Mouse (Mus musculus) embryonic facial prominence, embryonic 14.5 days (tissue): Measurements from ENCODE around the gene Plcb4. TPM values are rescaled to one million over a fixed set of nuclear protein-coding genes. Genes with fewer than 3 reads are reported as not detected.

Experiments
- ATAC-seq: fragments of 200-750 bp; cut with Nextera tagmentation; 2 replicates; pipeline ENCODE4 v1.8.0; 2017; ENCODE audit warnings: low read depth, moderate number of reproducible peaks, moderate TSS enrichment
- DNase-seq: peaks from one replicate; pipeline ENCODE4 v3.0.0-alpha.2; 2015; ENCODE audit warnings: low spot score
- H3K27ac ChIP-seq: fragments of 300-500 bp; sonication (generic); replicated peaks from 2 replicates; pipeline ENCODE4 v1.5.1; 2014; ENCODE audit warnings: low read depth, mild to moderate bottlenecking, low read length, moderate library complexity
- H3K27me3 ChIP-seq: fragments of 300-500 bp; sonication (generic); replicated peaks from 2 replicates; pipeline ENCODE4 v1.6.1; 2014; ENCODE audit warnings: low read length; ENCODE audit not compliant: control insufficient read depth, insufficient read depth
- H3K36me3 ChIP-seq: fragments of 300-500 bp; sonication (generic); 2 replicates; pipeline ENCODE4 v1.6.1; 2014; ENCODE audit warnings: low read length, mixed read lengths; ENCODE audit not compliant: control insufficient read depth, insufficient read depth
- H3K4me1 ChIP-seq: fragments of 300-500 bp; sonication (generic); 2 replicates; pipeline ENCODE4 v1.6.1; 2014; ENCODE audit warnings: antibody characterized with exemption, low read length; ENCODE audit not compliant: control insufficient read depth, insufficient read depth
- H3K4me2 ChIP-seq: fragments of 300-500 bp; sonication (generic); 2 replicates; pipeline ENCODE4 v1.6.1; 2014; ENCODE audit warnings: low read depth, mild to moderate bottlenecking, low read length, moderate library complexity, mixed read lengths
- H3K4me3 ChIP-seq: fragments of 300-500 bp; sonication (generic); 2 replicates; pipeline ENCODE4 v1.5.1; 2014; ENCODE audit warnings: low read depth, mild to moderate bottlenecking, low read length
- H3K9ac ChIP-seq: fragments of 300-500 bp; sonication (generic); 2 replicates; pipeline ENCODE4 v1.6.1; 2014; ENCODE audit warnings: low read depth, mild to moderate bottlenecking, low read length, moderate library complexity, mixed read lengths
- H3K9me3 ChIP-seq: fragments of 300-500 bp; sonication (generic); 2 replicates; pipeline ENCODE4 v1.6.1; 2016; ENCODE audit warnings: low read length; ENCODE audit not compliant: control insufficient read depth
- WGBS: fragments of 180-500 bp; shearing (Covaris S2); extraction: QIAGEN DNeasy Blood & Tissue Kit; methylation state at CpG from one replicate; pipeline ENCODE4 v1.1.7; 2014; 5-methylcytosine and 5-hydroxymethylcytosine counted together
- polyA plus RNA-seq: library from polyadenylated mRNA; unstranded; fragments of >200 nt; fragmentation: Nextera tagmentation; extraction: Ambion mirVana; gene quantifications from 2 replicates; pipeline ENCODE4 v1.2.1, GENCODE M21; 2014

The Plcb4 gene
- polyA plus RNA-seq, 1 experiment from 2014 or later, result 20.8 TPM

GRCm38 (mm10) chr2:135875549-135875948 is 216.7 kb downstream of the Plcb4 start:
- Histone ChIP-seq H3K4me2 (no peak overlapping the region), H3K27ac (no peak overlapping the region), H3K9me3 (no peaks in the 10 kb centered on the region), H3K9ac (no peak overlapping the region), H3K36me3 (no peaks in the 10 kb centered on the region), H3K27me3 (no peaks in the 10 kb centered on the region), H3K4me1 (peaks cover 22% of the 10 kb centered on the region), H3K4me3 (no peak overlapping the region)
- WGBS, result 83% methylated on average over 6 of the region's 6 CpGs
- ATAC-seq, result peak; percentile 82; the same call in 1 of the 2 replicates
- DNase-seq, result peak; percentile 79

- Histone ChIP-seq H3K4me3 (no peak overlapping the region), H3K4me2 (no peak overlapping the region), H3K36me3 (no peaks in the 10 kb centered on the region), H3K4me1 (peaks cover 14% of the 10 kb centered on the region), H3K27me3 (no peaks in the 10 kb centered on the region), H3K9ac (no peak overlapping the region), H3K27ac (peak overlapping the region; percentile 28; the same call in 1 of the 2 replicates), H3K9me3 (no peaks in the 10 kb centered on the region)
- WGBS, result 84% methylated on average over 7 of the region's 7 CpGs
- DNase-seq (no peak), ATAC-seq (no peak)
Observed at GRCm38 (mm10) chr2:135879356-135879755, 220.5 kb downstream of the Plcb4 start.

- H3K27ac ChIP-seq, result peak overlapping the region; percentile 28
- H3K4me2 ChIP-seq, result no peak overlapping the region
- no peaks in the 10 kb centered on the region for H3K27me3 ChIP-seq
- WGBS, result 23% methylated on average over 6 of the region's 6 CpGs
- H3K9ac ChIP-seq, result no peak overlapping the region
- peak; percentile 78 for ATAC-seq
- H3K4me1 ChIP-seq, result peaks cover 14% of the 10 kb centered on the region
- no peaks in the 10 kb centered on the region for H3K36me3 ChIP-seq
- H3K4me3 ChIP-seq, result no peak overlapping the region
- peak; percentile 85 for DNase-seq
- no peaks in the 10 kb centered on the region for H3K9me3 ChIP-seq
Observed at GRCm38 (mm10) chr2:135880269-135880760, 221.5 kb downstream of the Plcb4 start.

- Histone ChIP-seq H3K36me3 (no peaks in the 10 kb centered on the region), H3K4me2 (no peak overlapping the region), H3K27me3 (no peaks in the 10 kb centered on the region), H3K9me3 (no peaks in the 10 kb centered on the region), H3K4me3 (no peak overlapping the region), H3K4me1 (peaks cover 14% of the 10 kb centered on the region), H3K9ac (no peak overlapping the region), H3K27ac (no peak overlapping the region)
- ATAC-seq, result no peak
- no peak for DNase-seq
- WGBS, result 81% methylated on average over 4 of the region's 4 CpGs
Observed at GRCm38 (mm10) chr2:135883359-135883758, 224.5 kb downstream of the Plcb4 start.

- DNase-seq, result no peak
Observed at GRCm38 (mm10) chr2:135884534-135885180, 225.8 kb downstream of the Plcb4 start.

GRCm38 (mm10) chr2:135885607-135886006 is 226.8 kb downstream of the Plcb4 start:
- 48% methylated on average over 6 of the region's 6 CpGs for WGBS
- Histone ChIP-seq H3K36me3 (no peaks in the 10 kb centered on the region), H3K4me1 (no peaks in the 10 kb centered on the region), H3K9me3 (no peaks in the 10 kb centered on the region), H3K9ac (no peak overlapping the region), H3K27ac (no peak overlapping the region), H3K4me3 (no peak overlapping the region), H3K4me2 (no peak overlapping the region), H3K27me3 (no peaks in the 10 kb centered on the region)
- DNase-seq (peak; percentile 43), ATAC-seq (no peak)

More at GRCm38 (mm10) chr2:135884534-135885180, 225.8 kb downstream of the Plcb4 start:
- ATAC-seq, result no peak
- 76% methylated on average over 7 of the region's 7 CpGs for WGBS
- H3K9ac ChIP-seq, result no peak overlapping the region
- H3K4me3 ChIP-seq, result no peak overlapping the region
- H3K27ac ChIP-seq, result no peak overlapping the region
- H3K4me1 ChIP-seq, result peaks cover 9% of the 10 kb centered on the region
- H3K4me2 ChIP-seq, result no peak overlapping the region
- H3K27me3 ChIP-seq, result no peaks in the 10 kb centered on the region
- H3K9me3 ChIP-seq, result no peaks in the 10 kb centered on the region
- no peaks in the 10 kb centered on the region for H3K36me3 ChIP-seq

GRCm38 (mm10) chr2:135886081-135886679 is 227.4 kb downstream of the Plcb4 start:
- H3K27me3 ChIP-seq, result no peaks in the 10 kb centered on the region
- DNase-seq (no peak), ATAC-seq (no peak)
- 80% methylated on average over 9 of the region's 9 CpGs for WGBS
- H3K4me3 ChIP-seq, result no peak overlapping the region
- no peaks in the 10 kb centered on the region for H3K9me3 ChIP-seq
- H3K9ac ChIP-seq, result no peak overlapping the region
- H3K4me2 ChIP-seq, result no peak overlapping the region
- H3K36me3 ChIP-seq, result no peaks in the 10 kb centered on the region
- H3K27ac ChIP-seq, result no peak overlapping the region
- no peaks in the 10 kb centered on the region for H3K4me1 ChIP-seq

- WGBS, result 73% methylated on average over 2 of the region's 2 CpGs
- Histone ChIP-seq H3K4me1 (no peaks in the 10 kb centered on the region), H3K27ac (no peak overlapping the region), H3K27me3 (no peaks in the 10 kb centered on the region), H3K4me3 (no peak overlapping the region), H3K9ac (no peak overlapping the region), H3K4me2 (no peak overlapping the region), H3K9me3 (no peaks in the 10 kb centered on the region), H3K36me3 (no peaks in the 10 kb centered on the region)
- DNase-seq, result no peak
- no peak for ATAC-seq
Observed at GRCm38 (mm10) chr2:135887805-135888204, 229.0 kb downstream of the Plcb4 start.

GRCm38 (mm10) chr2:135888206-135888605 is 229.4 kb downstream of the Plcb4 start:
- no peak overlapping the region for H3K4me3 ChIP-seq
- 68% methylated on average over 4 of the region's 4 CpGs for WGBS
- ATAC-seq (no peak), DNase-seq (no peak)
- no peak overlapping the region for H3K9ac ChIP-seq
- no peak overlapping the region for H3K4me2 ChIP-seq
- no peaks in the 10 kb centered on the region for H3K9me3 ChIP-seq
- H3K4me1 ChIP-seq, result no peaks in the 10 kb centered on the region
- H3K27ac ChIP-seq, result no peak overlapping the region
- H3K36me3 ChIP-seq, result no peaks in the 10 kb centered on the region
- H3K27me3 ChIP-seq, result no peaks in the 10 kb centered on the region
